Mouse (Mus musculus): ENCODE results near the gene Foxc2. TPM values are rescaled to one million over a fixed set of nuclear protein-coding genes. Genes with fewer than 3 reads are reported as not detected.

Gene Foxc2
- polyA plus RNA-seq, 1 experiment = 14.6 TPM

- TF ChIP-seq POLR2A (IDR thresholded peaks at IDR 0.05; ENCODE audit: low read depth, low read length) = peak; percentile 91
- peak; percentile 48; the same call in 1 of the 2 replicates for TF ChIP-seq CTCF (IDR thresholded peaks at IDR 0.05; ENCODE audit: borderline replicate concordance, insufficient read depth, low read length)
- peak overlapping the region; percentile 83 for H3K27ac ChIP-seq (ENCODE audit: insufficient read depth, low read length)
- peak overlapping the region; percentile 36 for H3K4me3 ChIP-seq (ENCODE audit: insufficient read depth, low read length)
- peaks cover 3% of the 10 kb centered on the region for H3K4me1 ChIP-seq (ENCODE audit: control insufficient read depth, insufficient read depth, low read length)
These were observed 9.4 kb downstream of the Foxc2 start for GRCm38 (mm10) chr8:121125311-121125876.

DNA sequence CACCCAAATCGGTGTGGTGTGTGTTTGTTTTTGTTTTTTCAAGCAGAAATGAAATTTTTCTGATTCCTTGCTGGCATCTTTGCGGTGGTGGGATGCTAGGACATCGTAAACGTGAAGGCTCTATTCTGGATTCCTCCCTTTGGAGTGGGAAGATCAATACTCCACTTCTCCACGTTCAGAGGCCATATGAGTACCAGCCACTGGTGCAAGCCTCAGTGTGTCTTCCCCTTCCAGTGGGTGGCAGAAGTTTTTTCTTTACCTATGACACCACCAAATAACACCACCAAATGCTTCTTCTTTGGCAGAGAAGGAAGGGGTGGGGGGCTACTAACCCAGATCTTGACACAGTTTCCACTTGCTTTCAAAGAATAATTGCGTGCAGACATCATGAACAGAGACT, 10.2 kb downstream of the Foxc2 start:
- Histone ChIP-seq H3K27ac (ENCODE audit: insufficient read depth, low read length) (no peak overlapping the region), H3K4me3 (ENCODE audit: insufficient read depth, low read length) (peak overlapping the region; percentile 36; the same call in 1 of the 2 replicates), H3K4me1 (ENCODE audit: control insufficient read depth, insufficient read depth, low read length) (peaks cover 3% of the 10 kb centered on the region)
- no peak for TF ChIP-seq POLR2A (IDR thresholded peaks at IDR 0.05; ENCODE audit: low read depth, low read length)
- no peak for TF ChIP-seq CTCF (IDR thresholded peaks at IDR 0.05; ENCODE audit: borderline replicate concordance, insufficient read depth, low read length)

- Histone ChIP-seq H3K27ac (ENCODE audit: insufficient read depth, low read length) (no peak overlapping the region), H3K4me1 (ENCODE audit: control insufficient read depth, insufficient read depth, low read length) (peaks cover 3% of the 10 kb centered on the region), H3K4me3 (ENCODE audit: insufficient read depth, low read length) (no peak overlapping the region)
- TF ChIP-seq CTCF (IDR thresholded peaks at IDR 0.05; ENCODE audit: borderline replicate concordance, insufficient read depth, low read length) (no peak), POLR2A (IDR thresholded peaks at IDR 0.05; ENCODE audit: low read depth, low read length) (no peak)
These were observed 10.7 kb downstream of the Foxc2 start for GRCm38 (mm10) chr8:121126694-121127093.

DNA sequence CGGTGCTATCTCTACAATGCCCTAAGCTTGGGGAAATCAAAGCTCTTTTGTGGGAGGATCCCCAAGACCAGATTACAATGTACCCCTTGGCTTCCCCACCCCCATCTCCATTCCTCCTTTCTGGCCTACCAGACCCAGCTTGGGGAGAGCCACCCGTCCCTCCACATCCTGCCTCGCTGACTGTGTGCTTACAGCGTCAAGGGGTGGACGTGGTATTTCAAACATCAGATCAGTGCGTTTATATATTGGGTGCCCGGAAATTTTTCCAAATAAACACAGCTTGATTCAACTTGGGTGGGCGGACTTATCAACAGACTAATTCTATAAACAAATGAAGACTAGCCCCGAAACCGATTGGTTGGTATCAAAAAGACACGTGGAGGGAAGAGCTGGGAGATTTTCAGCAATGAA, 11.3 kb downstream of the Foxc2 start:
- TF ChIP-seq CTCF (IDR thresholded peaks at IDR 0.05; ENCODE audit: borderline replicate concordance, insufficient read depth, low read length) (no peak), POLR2A (IDR thresholded peaks at IDR 0.05; ENCODE audit: low read depth, low read length) (no peak)
- no peak overlapping the region for H3K27ac ChIP-seq (ENCODE audit: insufficient read depth, low read length)
- H3K4me3 ChIP-seq (ENCODE audit: insufficient read depth, low read length) = no peak overlapping the region
- peaks cover 3% of the 10 kb centered on the region for H3K4me1 ChIP-seq (ENCODE audit: control insufficient read depth, insufficient read depth, low read length)

GRCm38 (mm10) chr8:121127756-121128375, 11.9 kb downstream of the Foxc2 start, which contains the start of gene Foxl1:
Gene Foxl1 (plus strand): TSS chr8:121127940.
- no peak within 1 kb of the TSS for H3K4me3 ChIP-seq (ENCODE audit: insufficient read depth, low read length)

DNA sequence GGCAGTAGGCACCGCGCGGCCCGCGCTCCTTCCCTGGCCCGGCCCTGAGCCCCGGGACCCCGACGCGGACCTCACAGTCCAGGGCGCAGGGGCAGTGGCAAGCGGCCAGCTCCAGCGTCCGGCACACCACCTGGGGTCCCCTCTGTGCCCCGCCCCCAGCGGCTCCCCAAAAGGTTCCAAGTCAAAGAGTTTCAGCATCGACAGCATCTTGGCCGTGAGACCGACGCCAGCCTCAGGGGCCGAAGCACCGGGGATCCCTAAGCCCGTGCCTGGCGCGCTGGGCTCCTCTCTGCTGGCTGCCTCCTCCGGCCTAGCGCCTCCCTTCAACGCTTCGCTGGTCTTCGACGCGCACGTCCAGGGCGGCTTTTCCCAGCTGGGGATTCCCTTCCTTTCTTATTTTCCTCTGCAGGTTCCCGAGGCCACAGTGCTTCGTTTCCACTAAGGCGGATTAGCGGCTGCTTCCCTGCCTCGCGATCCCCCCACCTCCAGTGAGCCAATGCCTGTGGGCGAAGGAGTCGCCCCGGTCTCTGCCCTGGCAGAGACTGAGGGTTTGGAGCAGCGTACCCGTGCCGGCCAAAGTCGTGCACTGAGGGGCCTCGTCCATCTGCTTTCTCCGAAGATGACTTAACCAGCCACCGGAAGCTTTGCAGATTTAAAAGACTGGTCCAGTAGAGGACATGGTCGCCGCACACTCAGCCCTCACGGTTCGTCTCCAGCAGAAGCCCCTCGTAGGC, 12.7 kb downstream of the Foxc2 start:
- Histone ChIP-seq H3K4me1 (ENCODE audit: control insufficient read depth, insufficient read depth, low read length) (peaks cover 3% of the 10 kb centered on the region; the same call in 1 of the 2 replicates), H3K4me3 (ENCODE audit: insufficient read depth, low read length) (no peak overlapping the region), H3K27ac (ENCODE audit: insufficient read depth, low read length) (no peak overlapping the region)
- TF ChIP-seq POLR2A (IDR thresholded peaks at IDR 0.05; ENCODE audit: low read depth, low read length) = no peak
- TF ChIP-seq CTCF (IDR thresholded peaks at IDR 0.05; ENCODE audit: borderline replicate concordance, insufficient read depth, low read length) = no peak

More at GRCm38 (mm10) chr8:121127756-121128375, 11.9 kb downstream of the Foxc2 start, which contains the start of gene Foxl1:
- H3K4me1 ChIP-seq (ENCODE audit: control insufficient read depth, insufficient read depth, low read length) = peaks cover 3% of the 10 kb centered on the region; the same call in 1 of the 2 replicates
- H3K27ac ChIP-seq (ENCODE audit: insufficient read depth, low read length) = no peak within 1 kb of the TSS
- TF ChIP-seq POLR2A (IDR thresholded peaks at IDR 0.05; ENCODE audit: low read depth, low read length) (no peak), CTCF (IDR thresholded peaks at IDR 0.05; ENCODE audit: borderline replicate concordance, insufficient read depth, low read length) (no peak)

- Histone ChIP-seq H3K4me3 (ENCODE audit: insufficient read depth, low read length) (no peak overlapping the region), H3K4me1 (ENCODE audit: control insufficient read depth, insufficient read depth, low read length) (0 out of 2 replicates have a peak, but pooled peaks cover 3% of the 10 kb centered on the region), H3K27ac (ENCODE audit: insufficient read depth, low read length) (no peak overlapping the region)
- TF ChIP-seq POLR2A (IDR thresholded peaks at IDR 0.05; ENCODE audit: low read depth, low read length) = no peak
- no peak for TF ChIP-seq CTCF (IDR thresholded peaks at IDR 0.05; ENCODE audit: borderline replicate concordance, insufficient read depth, low read length)
These were observed 13.4 kb downstream of the Foxc2 start for GRCm38 (mm10) chr8:121129265-121129940.

- no peak for TF ChIP-seq CTCF (IDR thresholded peaks at IDR 0.05; ENCODE audit: borderline replicate concordance, insufficient read depth, low read length)
- no peak for TF ChIP-seq POLR2A (IDR thresholded peaks at IDR 0.05; ENCODE audit: low read depth, low read length)
- Histone ChIP-seq H3K27ac (ENCODE audit: insufficient read depth, low read length) (no peak overlapping the region), H3K4me1 (ENCODE audit: control insufficient read depth, insufficient read depth, low read length) (0 out of 2 replicates have a peak, but pooled peaks cover 3% of the 10 kb centered on the region), H3K4me3 (ENCODE audit: insufficient read depth, low read length) (no peak overlapping the region)
These were observed 14.6 kb downstream of the Foxc2 start for GRCm38 (mm10) chr8:121130522-121130921.

DNA sequence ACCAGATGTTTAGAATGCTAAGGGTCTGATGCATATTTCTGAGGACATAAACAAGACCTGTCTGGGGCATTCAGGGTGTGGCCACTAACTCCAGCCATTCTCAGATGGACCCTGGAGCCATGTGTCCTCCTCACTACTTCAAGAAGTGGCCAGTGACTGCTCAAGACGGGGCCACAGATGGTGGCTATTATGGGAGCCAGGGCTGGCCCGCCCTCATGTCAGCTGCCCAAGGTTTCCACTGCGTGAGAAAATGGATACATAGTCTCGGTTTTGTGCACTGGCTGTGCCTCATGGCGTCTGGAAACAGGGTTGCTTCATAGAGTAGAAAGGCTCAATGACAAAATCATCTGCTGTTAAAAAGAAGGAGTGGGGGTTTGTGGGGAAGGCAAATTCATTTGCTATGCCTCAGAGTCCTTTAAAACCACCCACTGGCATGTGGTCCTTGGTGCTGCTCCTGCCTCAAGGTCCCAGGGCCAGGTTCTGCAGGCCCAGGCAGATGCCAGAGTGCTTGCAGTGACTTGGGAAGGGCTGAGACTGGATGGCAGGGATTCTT, 17.1 kb downstream of the Foxc2 start:
- Histone ChIP-seq H3K4me3 (ENCODE audit: insufficient read depth, low read length) (no peak overlapping the region), H3K27ac (ENCODE audit: insufficient read depth, low read length) (peak overlapping the region; percentile 62; the same call in 1 of the 2 replicates), H3K4me1 (ENCODE audit: control insufficient read depth, insufficient read depth, low read length) (0 out of 2 replicates have a peak, but pooled peaks cover 3% of the 10 kb centered on the region)
- TF ChIP-seq CTCF (IDR thresholded peaks at IDR 0.05; ENCODE audit: borderline replicate concordance, insufficient read depth, low read length) (no peak), POLR2A (IDR thresholded peaks at IDR 0.05; ENCODE audit: low read depth, low read length) (no peak)

Data from embryonic fibroblast, embryonic 13.5 days (primary cell).